Mouse (Mus musculus): ENCODE data around the gene Smok2b.
"Not testable (repeated sequence)": the region's sequence is repeated elsewhere in the genome, so short reads cannot be mapped to it uniquely, and the experiment has no call there.

DNA sequence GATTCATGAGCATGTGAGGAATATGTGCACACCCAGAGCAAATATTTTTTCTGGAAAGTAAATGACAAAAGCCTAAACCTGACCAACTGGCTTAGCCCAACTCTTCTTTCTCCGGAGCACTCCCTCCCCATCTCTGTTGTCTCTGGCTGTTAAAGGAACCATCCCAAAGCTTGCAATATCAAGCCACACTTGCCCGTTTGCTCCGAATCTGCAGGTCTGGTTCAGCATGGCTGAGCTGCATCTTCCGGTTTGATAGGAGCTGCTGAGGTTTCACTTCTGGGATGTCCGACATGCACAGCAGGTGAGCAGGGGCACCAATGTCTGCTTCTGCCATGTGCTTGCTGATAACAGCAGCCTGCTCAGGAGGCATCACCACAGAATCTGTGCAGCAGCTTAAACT is 49.6 kb upstream of the Smok2b start:
- not testable (repeated sequence) for TF ChIP-seq CTCF, EP300 (IDR thresholded peaks at IDR 0.05; ENCODE audit: low read depth)

Measured in liver, postnatal 0 days (tissue).